Mouse (Mus musculus) kidney, embryonic 15.5 days (tissue): ENCODE results near the gene Slain2. TPM values are rescaled to one million over a fixed set of nuclear protein-coding genes. Genes with fewer than 3 reads are reported as not detected.
A peak's percentile ranks its signal among the peaks of the same experiment; 100 is the strongest.
"Not testable (repeated sequence)": the region's sequence is repeated elsewhere in the genome, so short reads cannot be mapped to it uniquely, and the experiment has no call there.

Experiments
- ATAC-seq: fragments of 200-750 bp; cut with Nextera tagmentation; replicated peaks from 2 replicates; pipeline ENCODE4 v1.8.0; 2017; ENCODE audit warnings: moderate TSS enrichment; ENCODE audit not compliant: low FRiP score
- H3K27ac ChIP-seq: fragments of 300-500 bp; sonication (generic); 2 replicates; pipeline ENCODE4 v1.5.1; 2015; ENCODE audit warnings: mild to moderate bottlenecking, inconsistent platforms
- H3K27me3 ChIP-seq: fragments of 300-500 bp; sonication (generic); 2 replicates; pipeline ENCODE4 v1.6.1; 2015; ENCODE audit warnings: inconsistent platforms
- H3K36me3 ChIP-seq: fragments of 300-500 bp; sonication (generic); 2 replicates; pipeline ENCODE4 v1.6.1; 2015; ENCODE audit warnings: inconsistent platforms
- H3K4me1 ChIP-seq: fragments of 300-500 bp; sonication (generic); 2 replicates; pipeline ENCODE4 v1.6.1; 2015; ENCODE audit warnings: inconsistent platforms
- H3K4me2 ChIP-seq: fragments of 300-500 bp; sonication (generic); 2 replicates; pipeline ENCODE4 v1.6.1; 2015; ENCODE audit warnings: moderate library complexity, mild to moderate bottlenecking, inconsistent platforms
- H3K4me3 ChIP-seq: fragments of 300-500 bp; sonication (generic); replicated peaks from 2 replicates; pipeline ENCODE4 v1.5.1; 2015; ENCODE audit warnings: mild to moderate bottlenecking, inconsistent platforms
- H3K9ac ChIP-seq: fragments of 300-500 bp; sonication (generic); 2 replicates; pipeline ENCODE4 v1.6.1; 2015; ENCODE audit warnings: mild to moderate bottlenecking, inconsistent platforms
- H3K9me3 ChIP-seq: fragments of 300-500 bp; sonication (generic); replicated peaks from 2 replicates; pipeline ENCODE4 v1.6.1; 2016; ENCODE audit warnings: inconsistent platforms
- WGBS: fragments of 180-500 bp; shearing (Covaris S2); methylation state at CpG from one replicate; pipeline ENCODE4 v1.1.7; 2015; ENCODE audit warnings: mixed read lengths; 5-methylcytosine and 5-hydroxymethylcytosine counted together
- polyA plus RNA-seq: library from polyadenylated mRNA; unstranded; fragments of >200 nt; fragmentation: Nextera tagmentation; extraction: Ambion mirVana; gene quantifications from 2 replicates; pipeline ENCODE4 v1.2.1, GENCODE M21; 2015

Slain2 gene
- polyA plus RNA-seq, 1 experiment from 2014 or later: 14.1 TPM

DNA sequence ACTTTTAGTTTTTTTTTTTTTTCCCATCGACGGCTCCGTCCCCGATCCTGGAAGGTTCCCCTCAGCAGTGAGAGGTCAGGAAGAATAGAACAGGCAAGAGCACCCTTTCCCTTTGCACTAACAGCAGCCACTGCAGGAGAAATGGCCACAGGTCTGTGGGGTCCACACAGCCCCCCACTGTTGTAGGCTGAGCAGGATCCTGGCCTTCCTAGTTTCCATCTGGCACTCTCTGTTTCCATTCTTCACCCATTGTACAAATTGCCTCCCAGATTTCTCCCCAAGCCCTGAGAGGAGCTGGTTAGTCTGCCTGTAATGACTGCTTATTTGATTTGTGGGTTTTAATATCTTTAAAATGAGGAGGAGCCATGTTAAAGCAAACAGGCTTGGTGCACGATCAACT lies 89.9 kb downstream of the Slain2 start:
- Histone ChIP-seq H3K27me3 (peaks cover 41% of the 10 kb centered on the region), H3K4me3 (no peak overlapping the region), H3K4me2 (no peak overlapping the region), H3K9ac (no peak overlapping the region), H3K36me3 (no peaks in the 10 kb centered on the region), H3K27ac (no peak overlapping the region), H3K4me1 (peaks cover 12% of the 10 kb centered on the region), H3K9me3 (no peaks in the 10 kb centered on the region)
- no peak for ATAC-seq
- WGBS: 88% methylated on average over 5 of the region's 5 CpGs

- H3K4me1 ChIP-seq: peaks cover 12% of the 10 kb centered on the region
- peaks cover 41% of the 10 kb centered on the region for H3K27me3 ChIP-seq
- peak; percentile 86 for ATAC-seq
- H3K9ac ChIP-seq: peak within 1 kb of the TSS; percentile 35; the same call in 1 of the 2 replicates
- no peaks in the 10 kb centered on the region for H3K36me3 ChIP-seq
- H3K27ac ChIP-seq: no peak within 1 kb of the TSS
- peak within 1 kb of the TSS; percentile 82 for H3K4me2 ChIP-seq
- WGBS: 7% methylated on average over 65 of the region's 65 CpGs
- peak within 1 kb of the TSS; percentile 46 for H3K4me3 ChIP-seq
- H3K9me3 ChIP-seq: no peaks in the 10 kb centered on the region
Observed at GRCm38 (mm10) chr5:73006784-73007581, 92.9 kb downstream of the Slain2 start, which contains the start of gene Slc10a4. TSS of gene Slc10a4 (plus strand) at chr5:73006883.

GRCm38 (mm10) chr5:73007582-73007959 lies 93.5 kb downstream of the Slain2 start:
- H3K9me3 ChIP-seq: no peaks in the 10 kb centered on the region
- no peak overlapping the region for H3K9ac ChIP-seq
- H3K27ac ChIP-seq: no peak overlapping the region
- no peak for ATAC-seq
- WGBS: 35% methylated on average over 5 of the region's 5 CpGs
- H3K4me3 ChIP-seq: peak overlapping the region; percentile 46
- peaks cover 12% of the 10 kb centered on the region for H3K4me1 ChIP-seq
- H3K27me3 ChIP-seq: peaks cover 44% of the 10 kb centered on the region
- peak overlapping the region; percentile 82 for H3K4me2 ChIP-seq
- no peaks in the 10 kb centered on the region for H3K36me3 ChIP-seq

- not testable (repeated sequence) for ATAC-seq, H3K4me3 ChIP-seq, H3K36me3 ChIP-seq, H3K9ac ChIP-seq, H3K9me3 ChIP-seq, H3K4me2 ChIP-seq, H3K27ac ChIP-seq
- Histone ChIP-seq H3K27me3 (peaks cover 51% of the 10 kb centered on the region), H3K4me1 (peaks cover 13% of the 10 kb centered on the region)
- WGBS: 44% methylated on average over 8 of the region's 8 CpGs
Observed at GRCm38 (mm10) chr5:73008230-73008629, 94.1 kb downstream of the Slain2 start.

- H3K27me3 ChIP-seq: peaks cover 54% of the 10 kb centered on the region
- not testable (repeated sequence) for H3K27ac ChIP-seq, H3K4me2 ChIP-seq, ATAC-seq, H3K36me3 ChIP-seq, H3K9me3 ChIP-seq, H3K9ac ChIP-seq, H3K4me3 ChIP-seq
- WGBS: 90% methylated on average over 15 of the region's 16 CpGs
- H3K4me1 ChIP-seq: peaks cover 23% of the 10 kb centered on the region
Observed at GRCm38 (mm10) chr5:73011806-73012205, 97.7 kb downstream of the Slain2 start.

- not testable (repeated sequence) for H3K36me3 ChIP-seq, H3K27ac ChIP-seq, H3K9me3 ChIP-seq, H3K9ac ChIP-seq
- Histone ChIP-seq H3K4me2 (peak overlapping the region; percentile 86), H3K4me1 (peaks cover 14% of the 10 kb centered on the region), H3K4me3 (peak overlapping the region; percentile 47), H3K27me3 (peaks cover 47% of the 10 kb centered on the region)
- peak; percentile 18; the same call in 1 of the 2 replicates for ATAC-seq
- 25% methylated on average over 22 of the region's 27 CpGs for WGBS
Observed at GRCm38 (mm10) chr5:73012884-73013610, 98.9 kb downstream of the Slain2 start.

DNA sequence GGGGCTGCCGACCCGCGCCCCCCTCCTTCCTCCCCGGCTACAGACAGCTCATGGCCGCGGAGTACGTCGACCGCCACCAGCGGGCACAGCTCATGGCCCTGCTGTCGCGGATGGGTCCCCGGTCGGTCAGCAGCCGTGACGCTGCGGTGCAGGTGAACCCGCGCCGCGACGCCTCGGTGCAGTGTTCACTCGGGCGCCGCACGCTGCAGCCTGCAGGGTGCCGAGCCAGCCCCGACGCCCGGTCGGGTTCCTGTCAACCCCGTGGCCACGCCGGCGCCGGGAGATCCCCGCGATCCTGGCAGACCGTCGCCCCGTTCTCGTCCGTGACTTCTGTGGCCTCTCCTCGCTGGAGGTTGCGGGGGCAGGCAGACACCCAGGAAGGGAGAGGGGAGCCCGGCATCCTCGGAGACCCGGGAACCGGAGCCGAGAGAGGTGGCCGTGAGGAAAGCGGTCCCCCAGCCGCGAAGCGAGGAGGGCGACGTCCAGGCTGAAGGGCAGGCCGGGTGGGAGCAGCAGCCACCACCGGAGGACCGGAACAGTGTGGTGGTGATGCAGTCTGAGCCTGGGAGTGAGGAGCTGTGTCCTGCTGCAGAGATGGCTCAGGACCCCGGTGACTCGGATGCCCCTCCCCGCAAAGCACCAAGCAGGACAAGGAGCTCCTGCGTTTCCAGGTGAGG lies 99.6 kb downstream of the Slain2 start:
- Histone ChIP-seq H3K9ac (peak overlapping the region; percentile 29; the same call in 1 of the 2 replicates), H3K4me3 (peak overlapping the region; percentile 47), H3K27me3 (peaks cover 40% of the 10 kb centered on the region), H3K4me2 (peak overlapping the region; percentile 86), H3K4me1 (peaks cover 14% of the 10 kb centered on the region)
- 1% methylated on average over 54 of the region's 65 CpGs for WGBS
- peak; percentile 82 for ATAC-seq
- not testable (repeated sequence) for H3K27ac ChIP-seq, H3K36me3 ChIP-seq, H3K9me3 ChIP-seq

DNA sequence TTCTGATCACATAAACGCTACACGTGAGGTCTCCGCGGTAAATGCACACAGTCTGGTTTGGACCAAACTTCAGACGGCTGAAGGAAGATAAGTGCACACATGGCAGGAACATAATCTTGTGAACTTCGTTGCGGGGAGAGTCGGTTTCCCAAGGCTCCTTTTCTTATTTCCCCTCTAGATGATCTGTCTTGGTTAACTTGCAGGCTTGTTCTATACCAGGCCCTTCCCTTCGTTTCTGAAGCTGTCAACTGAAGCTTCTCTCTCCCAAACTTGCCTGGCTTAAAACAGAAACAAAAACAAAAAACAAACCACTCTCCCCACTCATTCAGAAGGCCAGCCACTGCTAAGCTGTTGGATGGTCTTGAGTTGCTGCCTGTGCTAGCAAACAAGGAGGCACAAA lies 100.6 kb downstream of the Slain2 start:
- Histone ChIP-seq H3K9me3 (no peaks in the 10 kb centered on the region), H3K4me2 (no peak overlapping the region), H3K36me3 (no peaks in the 10 kb centered on the region), H3K4me3 (no peak overlapping the region), H3K4me1 (peaks cover 14% of the 10 kb centered on the region), H3K27ac (no peak overlapping the region), H3K27me3 (peaks cover 40% of the 10 kb centered on the region), H3K9ac (no peak overlapping the region)
- no peak for ATAC-seq
- 47% methylated on average over 9 of the region's 9 CpGs for WGBS

- H3K4me2 ChIP-seq: no peak overlapping the region
- no peaks in the 10 kb centered on the region for H3K9me3 ChIP-seq
- H3K36me3 ChIP-seq: peaks cover 52% of the 10 kb centered on the region
- no peak overlapping the region for H3K4me3 ChIP-seq
- ATAC-seq: no peak
- WGBS: 91% methylated on average over 13 of the region's 13 CpGs
- H3K9ac ChIP-seq: no peak overlapping the region
- H3K27ac ChIP-seq: no peak overlapping the region
- H3K4me1 ChIP-seq: no peaks in the 10 kb centered on the region
- H3K27me3 ChIP-seq: no peaks in the 10 kb centered on the region
Observed at GRCm38 (mm10) chr5:73023801-73024200, 109.7 kb downstream of the Slain2 start.

Other genes with a start within 250 kb of the Slain2 start
- 0.10 TPM in 1 of 2 replicates, not detected in the other for gene Txk, start 161.5 kb upstream of the Slain2 start, polyA plus RNA-seq
- gene Tec, start 45.8 kb upstream of the Slain2 start, polyA plus RNA-seq: 8.4 and 8.6 TPM in 2 replicates
- not detected in 2 replicates for gene Gm10135, start 60.4 kb downstream of the Slain2 start, polyA plus RNA-seq
- gene Slc10a4, start 92.6 kb downstream of the Slain2 start, polyA plus RNA-seq: 1.9 and 4.3 TPM in 2 replicates